Comparison of ENCODE assay signal across 14 mouse cellular contexts in genomic region chr4:47237220-47237619, GRCm38 (mm10). TPM values are rescaled to one million over a fixed set of nuclear protein-coding genes. Genes with fewer than 3 reads are reported as not detected.
DNase-seq lines count a peak whose midpoint lies in the region; ATAC-seq and TF ChIP-seq lines count a peak whose summit lies in the region.
"Had no signal": no experiment of that assay in that cellular context is flagged by ENCODE, and none has a peak within 500 bp of the region (broad histone marks: within the 10 kb centered on the region; RNA-seq: fewer than 3 reads in every experiment).

No protein-coding gene starts in this region.

- TF ChIP-seq EP300 in ES-Bruce4 (IDR thresholded peaks at IDR 0.05; ENCODE audit: insufficient read depth, low read depth, low read length), result no peak
- TF ChIP-seq EP300 in stomach, postnatal 0 days (optimal IDR thresholded peaks at IDR 0.05), result no peak

- H3K9ac ChIP-seq in heart, embryonic 11.5 days (ENCODE audit: low read depth, low read length), result no peak overlapping the region
- no peak overlapping the region for H3K9ac ChIP-seq in ES-Bruce4 (ENCODE audit: low read depth, poor library complexity, severe bottlenecking)
- no peak overlapping the region for H3K9ac ChIP-seq in stomach, postnatal 0 days (ENCODE audit: low read length)
- no peak overlapping the region for H3K9ac ChIP-seq in forebrain, embryonic 15.5 days (replicated peaks)

- TF ChIP-seq CTCF in ES-Bruce4 (IDR thresholded peaks at IDR 0.05; ENCODE audit: low read depth, low read length), result no peak
- no peak for TF ChIP-seq CTCF in stomach, postnatal 0 days (IDR thresholded peaks at IDR 0.05; ENCODE audit: low read depth)

- ATAC-seq in heart, embryonic 11.5 days (replicated peaks; ENCODE audit: insufficient number of reproducible peaks, low FRiP score, low TSS enrichment), result no peak
- ATAC-seq in stomach, postnatal 0 days (ENCODE audit: low FRiP score, low TSS enrichment), result no peak
- no peak for ATAC-seq in forebrain, embryonic 15.5 days (replicated peaks)
- ATAC-seq: CD4-positive, CD25-positive, alpha-beta regulatory T cell, adult 4 months; inflammation-experienced regulatory T-cells, adult 6 months had no signal

- H3K4me2 ChIP-seq in heart, embryonic 11.5 days, result no peak overlapping the region
- H3K4me2 ChIP-seq in stomach, postnatal 0 days (replicated peaks; ENCODE audit: low read depth), result no peak overlapping the region
- H3K4me2 ChIP-seq in forebrain, embryonic 15.5 days (replicated peaks), result no peak overlapping the region

- no peak for TF ChIP-seq POLR2A in ES-Bruce4 (IDR thresholded peaks at IDR 0.05; ENCODE audit: insufficient read depth, low read length)

- no peak overlapping the region for H3K4me3 ChIP-seq in heart, embryonic 11.5 days (ENCODE audit: low read depth, low read length)
- H3K4me3 ChIP-seq in ES-Bruce4 (ENCODE audit: low read depth, low read length), result peak overlapping the region; percentile 11; the same call in 1 of the 2 replicates
- H3K4me3 ChIP-seq in stomach, postnatal 0 days (ENCODE audit: low read depth, low read length), result no peak overlapping the region
- no peak overlapping the region for H3K4me3 ChIP-seq in forebrain, embryonic 15.5 days

- WGBS in heart, embryonic 11.5 days (ENCODE audit: insufficient replicate concordance), result 43% methylated on average over 15 of the region's 15 CpGs
- 29% methylated on average over 14 of the region's 15 CpGs for WGBS in stomach, postnatal 0 days
- WGBS in forebrain, embryonic 15.5 days, result 39% methylated on average over 15 of the region's 15 CpGs

- H3K4me1 ChIP-seq in heart, embryonic 11.5 days (ENCODE audit: control insufficient read depth, insufficient read depth, low read length), result no peaks in the 10 kb centered on the region
- no peaks in the 10 kb centered on the region for H3K4me1 ChIP-seq in ES-Bruce4 (ENCODE audit: control insufficient read depth, insufficient read depth, low read length)
- no peaks in the 10 kb centered on the region for H3K4me1 ChIP-seq in stomach, postnatal 0 days (replicated peaks; ENCODE audit: control insufficient read depth, insufficient read depth)
- H3K4me1 ChIP-seq in forebrain, embryonic 15.5 days, result peaks cover 13% of the 10 kb centered on the region

- peak; percentile 83 to 87 for DNase-seq in heart, adult 18-20 months
- peak; percentile 64 for DNase-seq in gastrocnemius, adult 18-20 months (ENCODE audit: low spot score)
- peak; percentile 25 to 54 for DNase-seq in kidney, adult 8-10 months
- no peak for DNase-seq in stomach, postnatal 0 days (ENCODE audit: low spot score)
- no peak for DNase-seq in right cerebral cortex, postnatal 25 days
- DNase-seq: cerebellum, adult 9-10 months; lung, adult 2 months; right cerebral cortex, postnatal 4 days; thymus, postnatal 36 days had no signal

- H3K36me3 ChIP-seq in heart, embryonic 11.5 days (ENCODE audit: control insufficient read depth, insufficient read depth, low read length), result no peaks in the 10 kb centered on the region
- H3K36me3 ChIP-seq in ES-Bruce4 (ENCODE audit: control insufficient read depth, insufficient read depth, low read length, poor library complexity, severe bottlenecking), result no peaks in the 10 kb centered on the region
- no peaks in the 10 kb centered on the region for H3K36me3 ChIP-seq in stomach, postnatal 0 days (ENCODE audit: control insufficient read depth, insufficient read depth, low read length)
- H3K36me3 ChIP-seq in forebrain, embryonic 15.5 days, result no peaks in the 10 kb centered on the region

- H3K27me3 ChIP-seq in heart, embryonic 11.5 days (ENCODE audit: control insufficient read depth, insufficient read depth, low read length), result peaks cover 2% of the 10 kb centered on the region; the same call in 1 of the 2 replicates
- H3K27me3 ChIP-seq in ES-Bruce4 (ENCODE audit: control insufficient read depth, insufficient read depth, low read length, poor library complexity, severe bottlenecking), result no peaks in the 10 kb centered on the region
- no peaks in the 10 kb centered on the region for H3K27me3 ChIP-seq in stomach, postnatal 0 days (ENCODE audit: control insufficient read depth, insufficient read depth, low read length)
- H3K27me3 ChIP-seq in forebrain, embryonic 15.5 days, result no peaks in the 10 kb centered on the region

- no peaks in the 10 kb centered on the region for H3K9me3 ChIP-seq in heart, embryonic 11.5 days (replicated peaks; ENCODE audit: control insufficient read depth, low read length)
- H3K9me3 ChIP-seq in ES-Bruce4 (replicated peaks; ENCODE audit: control insufficient read depth, insufficient read depth, low read length, poor library complexity, severe bottlenecking), result no peaks in the 10 kb centered on the region
- H3K9me3 ChIP-seq in stomach, postnatal 0 days (ENCODE audit: control insufficient read depth, low read length), result no peaks in the 10 kb centered on the region
- no peaks in the 10 kb centered on the region for H3K9me3 ChIP-seq in forebrain, embryonic 15.5 days

- no peak overlapping the region for H3K27ac ChIP-seq in heart, embryonic 11.5 days (ENCODE audit: low read depth, low read length)
- H3K27ac ChIP-seq in ES-Bruce4 (ENCODE audit: insufficient read depth, low read length), result no peak overlapping the region
- H3K27ac ChIP-seq in stomach, postnatal 0 days (replicated peaks), result no peak overlapping the region
- H3K27ac ChIP-seq in forebrain, embryonic 15.5 days (replicated peaks), result no peak overlapping the region

RNA-seq across cellular contexts. Expression of gene Col15a1, which starts 29.3 kb away (rescaled TPM):
- 10 to 100 TPM; 50.7 to 61.5 TPM for total RNA-seq in heart, adult 18-20 months (2021)
- 0.97 and 2.0 TPM in 2 replicates for polyA plus RNA-seq in heart, embryonic 11.5 days (2014; fragmentation: Nextera tagmentation; extraction: Ambion mirVana)
- 1.6 TPM in 1 of 2 replicates, not detected in the other for polyA plus RNA-seq in ES-Bruce4 (2011; ENCODE audit: insufficient read depth, insufficient read length, low read depth, missing spikeins)
- 10 to 100 TPM; 21.8 to 25.9 TPM for total RNA-seq in gastrocnemius, adult 18-20 months (2021)
- polyA plus RNA-seq in stomach, postnatal 0 days (2015; fragmentation: Nextera tagmentation; extraction: Ambion mirVana), result 25.0 and 28.6 TPM in 2 replicates
- polyA plus RNA-seq in forebrain, embryonic 15.5 days (2015; fragmentation: Nextera tagmentation; extraction: Ambion mirVana), result 1.4 and 3.1 TPM in 2 replicates

Comparison
In these comparisons a context has a peak if more than half of its experiments do, and no peak if none do; other contexts are left out.
1. DNase-seq: peak in heart, adult 18-20 months (2 of 2), gastrocnemius, adult 18-20 months (single experiment) and kidney, adult 8-10 months (2 of 2); none in stomach, postnatal 0 days (single experiment) and right cerebral cortex, postnatal 25 days (single experiment).